Mouse (Mus musculus): ENCODE results near the gene Crtac1. TPM values are rescaled to one million over a fixed set of nuclear protein-coding genes. Genes with fewer than 3 reads are reported as not detected.

Gene Crtac1
- polyA plus RNA-seq, 1 experiment from 2014 or later, result 43.8 TPM

- Histone ChIP-seq H3K9me3 (ENCODE audit: control insufficient read depth, low read length) (no peaks in the 10 kb centered on the region), H3K27ac (no peak overlapping the region), H3K4me2 (replicated peaks) (no peak overlapping the region), H3K4me1 (replicated peaks; ENCODE audit: control insufficient read depth, insufficient read depth, low read length) (peaks cover 10% of the 10 kb centered on the region), H3K27me3 (ENCODE audit: control insufficient read depth, insufficient read depth, low read length) (no peaks in the 10 kb centered on the region), H3K9ac (no peak overlapping the region), H3K4me3 (replicated peaks; ENCODE audit: low read length) (no peak overlapping the region), H3K36me3 (replicated peaks; ENCODE audit: control insufficient read depth, insufficient read depth) (peaks cover 30% of the 10 kb centered on the region)
- no peak for ATAC-seq (ENCODE audit: low FRiP score)
- 59% methylated on average over 3 of the region's 3 CpGs for WGBS
- no peak for DNase-seq (ENCODE audit: low spot score)
Measured at GRCm38 (mm10) chr19:42263524-42263923, 168.1 kb downstream of the Crtac1 start.

- ATAC-seq (ENCODE audit: low FRiP score) (no peak), DNase-seq (ENCODE audit: low spot score) (no peak)
- no peak overlapping the region for H3K4me2 ChIP-seq (replicated peaks)
- H3K9me3 ChIP-seq (ENCODE audit: control insufficient read depth, low read length), result no peaks in the 10 kb centered on the region
- H3K27ac ChIP-seq, result no peak overlapping the region
- no peak overlapping the region for H3K4me3 ChIP-seq (replicated peaks; ENCODE audit: low read length)
- WGBS, result 86% methylated on average over 8 of the region's 8 CpGs
- H3K9ac ChIP-seq, result no peak overlapping the region
- no peaks in the 10 kb centered on the region for H3K27me3 ChIP-seq (ENCODE audit: control insufficient read depth, insufficient read depth, low read length)
- H3K36me3 ChIP-seq (replicated peaks; ENCODE audit: control insufficient read depth, insufficient read depth), result peaks cover 12% of the 10 kb centered on the region
- H3K4me1 ChIP-seq (replicated peaks; ENCODE audit: control insufficient read depth, insufficient read depth, low read length), result peaks cover 23% of the 10 kb centered on the region
Measured at GRCm38 (mm10) chr19:42260486-42260885, 171.1 kb downstream of the Crtac1 start.

- Histone ChIP-seq H3K9ac (no peak overlapping the region), H3K36me3 (replicated peaks; ENCODE audit: control insufficient read depth, insufficient read depth) (no peaks in the 10 kb centered on the region), H3K27me3 (ENCODE audit: control insufficient read depth, insufficient read depth, low read length) (peaks cover 7% of the 10 kb centered on the region; the same call in 1 of the 2 replicates), H3K4me1 (replicated peaks; ENCODE audit: control insufficient read depth, insufficient read depth, low read length) (peaks cover 31% of the 10 kb centered on the region), H3K4me3 (replicated peaks; ENCODE audit: low read length) (no peak overlapping the region), H3K9me3 (ENCODE audit: control insufficient read depth, low read length) (no peaks in the 10 kb centered on the region), H3K4me2 (replicated peaks) (0 out of 2 replicates have a peak overlapping the region, but pooled peaks have one; percentile 7), H3K27ac (no peak overlapping the region)
- WGBS, result 77% methylated on average over 5 of the region's 5 CpGs
- DNase-seq (ENCODE audit: low spot score) (no peak), ATAC-seq (ENCODE audit: low FRiP score) (no peak)
Measured at GRCm38 (mm10) chr19:42258596-42258995, 173.0 kb downstream of the Crtac1 start.

- H3K4me3 ChIP-seq (replicated peaks; ENCODE audit: low read length), result no peak overlapping the region
- no peaks in the 10 kb centered on the region for H3K36me3 ChIP-seq (replicated peaks; ENCODE audit: control insufficient read depth, insufficient read depth)
- ATAC-seq (ENCODE audit: low FRiP score), result no peak
- 73% methylated on average over 3 of the region's 3 CpGs for WGBS
- H3K27me3 ChIP-seq (ENCODE audit: control insufficient read depth, insufficient read depth, low read length), result peaks cover 7% of the 10 kb centered on the region; the same call in 1 of the 2 replicates
- H3K9me3 ChIP-seq (ENCODE audit: control insufficient read depth, low read length), result no peaks in the 10 kb centered on the region
- H3K4me1 ChIP-seq (replicated peaks; ENCODE audit: control insufficient read depth, insufficient read depth, low read length), result peaks cover 31% of the 10 kb centered on the region
- 0 out of 2 replicates have a peak overlapping the region, but pooled peaks have one; percentile 7 for H3K4me2 ChIP-seq (replicated peaks)
- no peak overlapping the region for H3K9ac ChIP-seq
- H3K27ac ChIP-seq, result no peak overlapping the region
- DNase-seq (ENCODE audit: low spot score), result no peak
Measured at GRCm38 (mm10) chr19:42258031-42258430, 173.6 kb downstream of the Crtac1 start.

- Histone ChIP-seq H3K9me3 (ENCODE audit: control insufficient read depth, low read length) (no peaks in the 10 kb centered on the region), H3K36me3 (replicated peaks; ENCODE audit: control insufficient read depth, insufficient read depth) (no peaks in the 10 kb centered on the region), H3K4me2 (replicated peaks) (peak overlapping the region; percentile 59), H3K4me3 (replicated peaks; ENCODE audit: low read length) (peak overlapping the region; percentile 61), H3K4me1 (replicated peaks; ENCODE audit: control insufficient read depth, insufficient read depth, low read length) (peaks cover 31% of the 10 kb centered on the region), H3K9ac (no peak overlapping the region), H3K27ac (no peak overlapping the region), H3K27me3 (ENCODE audit: control insufficient read depth, insufficient read depth, low read length) (peaks cover 7% of the 10 kb centered on the region; the same call in 1 of the 2 replicates)
- ATAC-seq (ENCODE audit: low FRiP score), result no peak
- DNase-seq (ENCODE audit: low spot score), result no peak
- WGBS, result 67% methylated on average over 12 of the region's 12 CpGs
Measured at GRCm38 (mm10) chr19:42257241-42257635, 174.3 kb downstream of the Crtac1 start.

GRCm38 (mm10) chr19:42256611-42257240, 174.9 kb downstream of the Crtac1 start:
- ATAC-seq (ENCODE audit: low FRiP score) (peak; percentile 52), DNase-seq (ENCODE audit: low spot score) (peak; percentile 57)
- Histone ChIP-seq H3K4me1 (replicated peaks; ENCODE audit: control insufficient read depth, insufficient read depth, low read length) (peaks cover 31% of the 10 kb centered on the region), H3K9ac (peak overlapping the region; percentile 87), H3K9me3 (ENCODE audit: control insufficient read depth, low read length) (no peaks in the 10 kb centered on the region), H3K4me3 (replicated peaks; ENCODE audit: low read length) (peak overlapping the region; percentile 61), H3K27ac (peak overlapping the region; percentile 87; the same call in 1 of the 2 replicates), H3K36me3 (replicated peaks; ENCODE audit: control insufficient read depth, insufficient read depth) (no peaks in the 10 kb centered on the region), H3K27me3 (ENCODE audit: control insufficient read depth, insufficient read depth, low read length) (peaks cover 7% of the 10 kb centered on the region; the same call in 1 of the 2 replicates), H3K4me2 (replicated peaks) (peak overlapping the region; percentile 59)
- 40% methylated on average over 12 of the region's 12 CpGs for WGBS

- H3K9me3 ChIP-seq (ENCODE audit: control insufficient read depth, low read length), result no peaks in the 10 kb centered on the region
- 3% methylated on average over 37 of the region's 42 CpGs for WGBS
- peaks cover 7% of the 10 kb centered on the region; the same call in 1 of the 2 replicates for H3K27me3 ChIP-seq (ENCODE audit: control insufficient read depth, insufficient read depth, low read length)
- H3K4me3 ChIP-seq (replicated peaks; ENCODE audit: low read length), result peak overlapping the region; percentile 61
- H3K9ac ChIP-seq, result peak overlapping the region; percentile 87
- peak; percentile 77 for ATAC-seq (ENCODE audit: low FRiP score)
- peak overlapping the region; percentile 87 for H3K27ac ChIP-seq
- H3K36me3 ChIP-seq (replicated peaks; ENCODE audit: control insufficient read depth, insufficient read depth), result no peaks in the 10 kb centered on the region
- H3K4me2 ChIP-seq (replicated peaks), result peak overlapping the region; percentile 59
- peaks cover 31% of the 10 kb centered on the region for H3K4me1 ChIP-seq (replicated peaks; ENCODE audit: control insufficient read depth, insufficient read depth, low read length)
- peak; percentile 78 for DNase-seq (ENCODE audit: low spot score)
Measured at GRCm38 (mm10) chr19:42255784-42256610, 175.6 kb downstream of the Crtac1 start.

GRCm38 (mm10) chr19:42255438-42255783, 176.2 kb downstream of the Crtac1 start:
- H3K9ac ChIP-seq, result peak overlapping the region; percentile 87

More at GRCm38 (mm10) chr19:42255438-42255783, 176.2 kb downstream of the Crtac1 start:
- Histone ChIP-seq H3K36me3 (replicated peaks; ENCODE audit: control insufficient read depth, insufficient read depth) (no peaks in the 10 kb centered on the region), H3K27ac (peak overlapping the region; percentile 87), H3K27me3 (ENCODE audit: control insufficient read depth, insufficient read depth, low read length) (peaks cover 7% of the 10 kb centered on the region; the same call in 1 of the 2 replicates), H3K9me3 (ENCODE audit: control insufficient read depth, low read length) (no peaks in the 10 kb centered on the region), H3K4me3 (replicated peaks; ENCODE audit: low read length) (peak overlapping the region; percentile 61), H3K4me1 (replicated peaks; ENCODE audit: control insufficient read depth, insufficient read depth, low read length) (peaks cover 31% of the 10 kb centered on the region), H3K4me2 (replicated peaks) (peak overlapping the region; percentile 59)
- peak; percentile 71 for ATAC-seq (ENCODE audit: low FRiP score)
- WGBS, result 0% methylated on average over 15 of the region's 23 CpGs
- peak; percentile 57 for DNase-seq (ENCODE audit: low spot score)
